Mouse (Mus musculus) myocyte (in vitro differentiated cells): Measurements from ENCODE around the gene Hecw1.

Experiments
- CEBPB ChIP-seq: IDR thresholded peaks from 2 replicates; pipeline ENCODE4 v1.6.1; 2011; ENCODE audit warnings: mild to moderate bottlenecking, moderate library complexity; ENCODE audit not compliant: poor library complexity, insufficient read depth, severe bottlenecking
- MAX ChIP-seq: IDR thresholded peaks from one replicate; pipeline ENCODE4 v1.6.1; 2011; ENCODE audit warnings: low read depth, mild to moderate bottlenecking, control low read depth
- MYOD1 ChIP-seq, 3 experiments: IDR thresholded peaks; one replicate each; pipeline ENCODE4 v1.6.1; 2011; ENCODE audit warnings: control low read depth in 2 of 3, low read depth in 2 of 3, mild to moderate bottlenecking in 2 of 3, moderate library complexity in 1 of 3; ENCODE audit not compliant: insufficient read length in 2 of 3, control insufficient read depth in 1 of 3
- MYOG ChIP-seq, 3 experiments: IDR thresholded peaks; one replicate each; pipeline ENCODE4 v1.6.1; 2011; ENCODE audit warnings: control low read depth in 2 of 3, low read depth in 2 of 3, mild to moderate bottlenecking in 2 of 3; ENCODE audit not compliant: insufficient read length in 2 of 3, control insufficient read depth in 1 of 3, insufficient read depth in 1 of 3
- POLR2A ChIP-seq: IDR thresholded peaks from one replicate; pipeline ENCODE4 v1.6.1; 2011; ENCODE audit warnings: low read depth, mild to moderate bottlenecking, control low read depth, moderate library complexity; ENCODE audit not compliant: insufficient read length
- POLR2AphosphoS2 ChIP-seq: IDR thresholded peaks from one replicate; pipeline ENCODE4 v1.6.1; 2011; ENCODE audit warnings: low read depth, control low read depth; ENCODE audit not compliant: insufficient read length
- REST ChIP-seq: IDR thresholded peaks from one replicate; pipeline ENCODE4 v1.6.1; 2011; ENCODE audit warnings: mild to moderate bottlenecking, control low read depth, moderate library complexity; ENCODE audit not compliant: insufficient read depth, insufficient read length
- SRF ChIP-seq: IDR thresholded peaks from one replicate; pipeline ENCODE4 v1.6.1; 2011; ENCODE audit warnings: low read depth; ENCODE audit not compliant: control insufficient read depth, insufficient read length
- TCF12 ChIP-seq: IDR thresholded peaks from one replicate; pipeline ENCODE4 v1.6.1; 2011; ENCODE audit warnings: mild to moderate bottlenecking, control low read depth; ENCODE audit not compliant: poor library complexity, insufficient read depth, severe bottlenecking
- TCF3 ChIP-seq: IDR thresholded peaks from one replicate; pipeline ENCODE4 v1.6.1; 2011; ENCODE audit warnings: low read depth, control low read depth; ENCODE audit not compliant: insufficient read length
- USF1 ChIP-seq: IDR thresholded peaks from one replicate; pipeline ENCODE4 v1.6.1; 2011; ENCODE audit warnings: low read depth, mild to moderate bottlenecking, control low read depth, moderate library complexity

DNA sequence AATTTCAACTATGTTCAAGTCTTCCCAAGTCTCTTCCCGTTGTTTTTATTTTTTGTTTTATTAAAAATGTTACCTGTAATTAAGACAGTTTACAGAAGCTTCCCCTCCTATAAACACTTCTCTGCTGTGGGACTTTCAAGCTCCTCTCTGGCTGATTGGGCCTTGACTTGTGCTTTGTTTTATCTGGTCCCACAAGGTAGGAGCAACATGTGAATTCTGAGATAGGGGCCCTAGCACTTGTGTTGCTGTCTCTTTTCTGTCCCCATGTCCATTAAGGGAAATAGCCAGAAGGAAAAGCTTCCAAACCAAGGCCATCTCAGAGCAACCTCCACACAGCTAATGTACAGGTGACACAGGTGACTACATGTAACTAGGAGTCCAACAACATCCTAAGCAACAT is 218.9 kb downstream of the Hecw1 start:
- TF ChIP-seq MAX (no peak), POLR2A (no peak), USF1 (no peak), POLR2AphosphoS2 (no peak), TCF3 (no peak), SRF (no peak), TCF12 (no peak), MYOD1 (IDR thresholded peaks at IDR 0.05; ENCODE audit: control insufficient read depth in 1 of 3, insufficient read length in 2 of 3, low read depth in 2 of 3) (no peak), REST (no peak), CEBPB (no peak), MYOG (IDR thresholded peaks at IDR 0.05; ENCODE audit: control insufficient read depth in 1 of 3, insufficient read depth in 1 of 3, insufficient read length in 2 of 3, low read depth in 2 of 3) (no peak)
